Mouse (Mus musculus) Patski (cell line): ENCODE results near the gene Elmo1. TPM values are rescaled to one million over a fixed set of nuclear protein-coding genes. Genes with fewer than 3 reads are reported as not detected.

Source experiments
- ATAC-seq: fragments of 100-300 bp; one replicate; pipeline ENCODE4 v1.8.0; 2021
- CTCF ChIA-PET: fragments of 350-600 bp; sonication (Branson Sonifier 250); formaldehyde crosslinking; loops from one replicate; lab custom pipeline; 2022; ENCODE audit warnings: inconsistent platforms; lab: Charles Lee
- POLR2A ChIA-PET: fragments of 350-600 bp; sonication (Branson Sonifier 250); formaldehyde crosslinking; loops from one replicate; lab custom pipeline; 2022; ENCODE audit warnings: antibody characterized with exemption, inconsistent platforms; lab: Charles Lee
- DNase-seq: peaks from one replicate; pipeline ENCODE4 v3.0.0-alpha.2; 2011; ENCODE audit warnings: low read depth, low spot score
- H3K27me3 ChIP-seq: fragments of 371-371 bp; one replicate; pipeline ENCODE4 v1.5.1; 2021
- CTCF ChIP-seq: fragments of 100-300 bp; IDR thresholded peaks from one replicate; pipeline ENCODE4 v1.5.1; 2021
- in situ Hi-C: fragments of 300-500 bp; cut with MboI; formaldehyde crosslinking; loops from 3 replicates; pipeline ENCODE4 v1.11.1; 2018; ENCODE audit warnings: low pct_unique_long_range_greater_than_20kb, mixed read lengths
- polyA plus RNA-seq: library from polyadenylated mRNA; unstranded; gene quantifications from one replicate; pipeline ENCODE4 v1.2.3, GENCODE M21; 2021

Gene Elmo1
- polyA plus RNA-seq, 1 experiment from 2014 or later, result 0.08 TPM

GRCm38 (mm10) chr13:20123975-20124374, 33.6 kb downstream of the Elmo1 start:
- ChIA-PET POLR2A (no interaction called here), CTCF (no interaction called here)
- in situ Hi-C loops, result no loop called here
- no peak for DNase-seq
- no peak for ATAC-seq
- no peaks in the 10 kb centered on the region for H3K27me3 ChIP-seq
- TF ChIP-seq CTCF, result no peak

- in situ Hi-C loops, result no loop called here
- no peak for TF ChIP-seq CTCF
- ATAC-seq, result no peak
- ChIA-PET POLR2A (no interaction called here), CTCF (no interaction called here)
- no peak for DNase-seq
- no peaks in the 10 kb centered on the region for H3K27me3 ChIP-seq
Measured at GRCm38 (mm10) chr13:20124965-20125364, 34.6 kb downstream of the Elmo1 start.

GRCm38 (mm10) chr13:20125845-20126244, 35.4 kb downstream of the Elmo1 start:
- POLR2A ChIA-PET, result no interaction called here
- DNase-seq, result no peak
- in situ Hi-C loops, result no loop called here
- no peaks in the 10 kb centered on the region for H3K27me3 ChIP-seq
- ATAC-seq, result no peak
- TF ChIP-seq CTCF, result no peak
- CTCF ChIA-PET, result no interaction called here

- no peaks in the 10 kb centered on the region for H3K27me3 ChIP-seq
- ATAC-seq (no peak), DNase-seq (no peak)
- no peak for TF ChIP-seq CTCF
- POLR2A ChIA-PET, result no interaction called here
- CTCF ChIA-PET, result no interaction called here
- in situ Hi-C loops, result no loop called here
Measured at GRCm38 (mm10) chr13:20127553-20127952, 37.2 kb downstream of the Elmo1 start.

GRCm38 (mm10) chr13:20128097-20128496, 37.7 kb downstream of the Elmo1 start:
- in situ Hi-C loops, result no loop called here
- no peak for TF ChIP-seq CTCF
- no peak for ATAC-seq
- no peak for DNase-seq
- H3K27me3 ChIP-seq, result no peaks in the 10 kb centered on the region
- CTCF ChIA-PET, result no interaction called here
- POLR2A ChIA-PET, result no interaction called here

- CTCF ChIA-PET, result no interaction called here
- TF ChIP-seq CTCF, result no peak
- in situ Hi-C loops, result no loop called here
- ATAC-seq (no peak), DNase-seq (no peak)
- POLR2A ChIA-PET, result no interaction called here
- H3K27me3 ChIP-seq, result no peaks in the 10 kb centered on the region
Measured at GRCm38 (mm10) chr13:20130731-20131130, 40.3 kb downstream of the Elmo1 start.

- ATAC-seq (no peak), DNase-seq (no peak)
- no peak for TF ChIP-seq CTCF
- ChIA-PET CTCF (no interaction called here), POLR2A (no interaction called here)
- in situ Hi-C loops, result no loop called here
- H3K27me3 ChIP-seq, result no peaks in the 10 kb centered on the region
Measured at GRCm38 (mm10) chr13:20131322-20131997, 41.1 kb downstream of the Elmo1 start.

GRCm38 (mm10) chr13:20131998-20132371, 41.6 kb downstream of the Elmo1 start:
- ChIA-PET POLR2A (no interaction called here), CTCF (no interaction called here)
- DNase-seq (no peak), ATAC-seq (no peak)
- in situ Hi-C loops, result no loop called here
- H3K27me3 ChIP-seq, result no peaks in the 10 kb centered on the region
- no peak for TF ChIP-seq CTCF

GRCm38 (mm10) chr13:20133602-20134394, 43.4 kb downstream of the Elmo1 start:
- CTCF ChIA-PET, result no interaction called here
- no peak for DNase-seq
- TF ChIP-seq CTCF, result no peak
- no peak for ATAC-seq
- in situ Hi-C loops, result no loop called here
- POLR2A ChIA-PET, result no interaction called here
- no peaks in the 10 kb centered on the region for H3K27me3 ChIP-seq

GRCm38 (mm10) chr13:20134395-20135225, 44.2 kb downstream of the Elmo1 start:
- no peak for DNase-seq
- H3K27me3 ChIP-seq, result no peaks in the 10 kb centered on the region
- ATAC-seq, result no peak
- ChIA-PET CTCF (no interaction called here), POLR2A (no interaction called here)
- in situ Hi-C loops, result no loop called here
- TF ChIP-seq CTCF, result no peak

- no peaks in the 10 kb centered on the region for H3K27me3 ChIP-seq
- TF ChIP-seq CTCF, result no peak
- DNase-seq (no peak), ATAC-seq (no peak)
- ChIA-PET CTCF (no interaction called here), POLR2A (no interaction called here)
- in situ Hi-C loops, result no loop called here
Measured at GRCm38 (mm10) chr13:20136753-20137152, 46.4 kb downstream of the Elmo1 start.
